Mouse (Mus musculus): Measurements from ENCODE around the gene Nyap1.

The Nyap1 gene
- long read RNA-seq, experiment 1, result 0 reads
- long read RNA-seq, experiment 2, result 0 reads

GRCm38 (mm10) chr5:137741023-137741931 lies at the start of gene Nyap1:
Gene Nyap1, minus strand, starts transcription at chr5:137741607.
- intact Hi-C loops (cut with DNase I), result loop anchor here (5.0 kb wide), 1 partner anchor 84 kb away; no protein-coding TSS in a partner anchor

DNA sequence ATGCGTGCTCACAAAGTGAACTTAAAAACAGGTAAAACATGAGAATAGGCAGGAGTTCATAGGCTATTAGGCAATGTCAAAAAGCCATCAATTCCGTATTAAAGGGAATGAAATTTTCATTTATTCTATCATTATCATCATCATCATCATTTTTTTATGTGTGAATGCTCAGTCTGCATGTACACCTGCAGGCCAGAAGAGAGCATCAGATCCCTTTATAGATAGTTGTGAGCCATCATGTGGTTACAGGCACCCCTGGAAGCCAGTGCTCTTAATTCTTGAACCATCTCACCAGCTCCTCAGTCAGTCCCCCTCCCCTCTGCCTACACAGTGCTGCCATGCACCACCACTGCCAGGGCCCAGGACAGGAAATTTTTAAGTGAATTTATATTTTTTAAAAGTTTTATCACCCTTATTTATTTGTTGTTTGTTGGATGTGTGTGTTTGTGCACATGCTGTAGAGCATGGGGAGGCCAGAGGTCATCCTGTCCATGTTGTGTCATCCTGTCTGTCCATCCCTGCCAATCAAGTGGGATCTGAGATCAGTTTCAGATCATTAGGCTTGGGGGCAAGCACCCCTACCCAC lies 47.6 kb upstream of the Nyap1 start:
- intact Hi-C loops (cut with DNase I), result no loop called here

GRCm38 (mm10) chr5:137788171-137788570 lies 46.8 kb upstream of the Nyap1 start:
- intact Hi-C loops (cut with DNase I), result no loop called here

- intact Hi-C loops (cut with DNase I), result no loop called here
Observed at GRCm38 (mm10) chr5:137787151-137787928, 45.9 kb upstream of the Nyap1 start, which contains the start of the genes Mepce and Zcwpw1. Gene Mepce, minus strand, starts transcription at chr5:137787655. Gene Zcwpw1, plus strand, starts transcription at chr5:137787798.

- intact Hi-C loops (cut with DNase I), result no loop called here
Observed at GRCm38 (mm10) chr5:137786109-137786942, 44.9 kb upstream of the Nyap1 start.

DNA sequence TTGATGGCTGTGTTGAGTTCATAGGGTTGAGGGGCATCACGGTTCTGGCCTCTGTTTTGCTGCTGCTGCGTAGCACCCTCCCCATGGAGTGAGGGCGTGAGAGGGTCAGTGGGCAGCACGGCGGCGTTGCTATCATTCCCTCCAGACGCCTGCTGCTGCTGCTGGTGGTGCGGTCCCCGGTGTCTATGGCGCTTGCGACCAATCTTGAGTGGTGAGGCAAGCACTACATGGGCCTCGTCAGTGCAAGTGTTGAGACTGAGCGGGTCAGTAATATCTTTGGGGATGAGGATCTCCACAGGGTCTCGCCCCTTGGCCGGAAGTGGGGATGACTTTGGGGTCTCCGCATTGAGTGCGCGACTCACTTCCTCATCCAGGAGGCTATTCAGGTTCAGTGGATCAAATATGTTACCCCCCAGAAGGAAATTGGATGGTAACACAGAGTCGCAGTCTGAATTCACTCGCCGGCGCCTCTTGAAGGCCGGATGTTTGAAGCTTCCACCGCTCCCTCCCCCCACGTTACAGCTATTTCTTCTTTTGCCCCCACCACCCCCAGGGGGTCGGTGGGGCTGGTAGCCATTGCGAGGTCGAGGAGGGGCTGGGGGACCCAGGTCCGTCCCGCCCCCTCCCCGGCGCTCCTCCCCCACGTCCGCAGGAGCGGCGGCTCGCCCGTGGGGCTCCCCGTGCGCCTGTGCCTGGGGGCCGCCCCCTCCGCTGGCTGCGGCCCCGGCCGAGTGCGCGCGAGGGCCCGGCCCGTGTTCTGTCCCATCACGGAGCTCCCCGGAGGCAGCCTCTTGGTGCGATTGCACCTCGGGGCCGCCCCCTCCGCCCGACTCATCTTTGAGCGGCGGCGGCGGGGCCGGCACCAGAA lies 44.0 kb upstream of the Nyap1 start:
- intact Hi-C loops (cut with DNase I), result no loop called here

DNA sequence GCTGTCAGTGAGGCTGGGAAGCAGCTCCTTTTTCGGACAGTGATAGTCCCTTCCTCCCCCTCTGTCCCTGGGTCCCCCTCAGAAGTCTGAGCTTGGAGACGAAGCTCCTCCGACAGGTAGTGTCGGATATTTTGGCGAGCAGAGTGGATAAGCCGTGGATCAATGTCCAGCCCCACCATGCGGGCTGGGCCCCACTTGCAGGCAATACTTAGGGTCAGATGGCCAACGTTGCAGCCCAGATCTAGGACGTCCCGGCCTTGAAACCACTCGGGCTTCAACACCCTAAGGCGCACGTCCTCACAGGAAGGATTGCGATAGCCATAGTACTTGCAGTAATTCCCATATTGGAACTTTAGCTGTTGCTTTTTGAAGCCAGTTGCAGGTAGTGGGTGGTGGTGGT lies 43.1 kb upstream of the Nyap1 start:
- intact Hi-C loops (cut with DNase I), result no loop called here

- intact Hi-C loops (cut with DNase I), result no loop called here
Observed at GRCm38 (mm10) chr5:137783901-137784540, 42.6 kb upstream of the Nyap1 start.

- intact Hi-C loops (cut with DNase I), result no loop called here
Observed at GRCm38 (mm10) chr5:137782776-137783522, 41.5 kb upstream of the Nyap1 start.

DNA sequence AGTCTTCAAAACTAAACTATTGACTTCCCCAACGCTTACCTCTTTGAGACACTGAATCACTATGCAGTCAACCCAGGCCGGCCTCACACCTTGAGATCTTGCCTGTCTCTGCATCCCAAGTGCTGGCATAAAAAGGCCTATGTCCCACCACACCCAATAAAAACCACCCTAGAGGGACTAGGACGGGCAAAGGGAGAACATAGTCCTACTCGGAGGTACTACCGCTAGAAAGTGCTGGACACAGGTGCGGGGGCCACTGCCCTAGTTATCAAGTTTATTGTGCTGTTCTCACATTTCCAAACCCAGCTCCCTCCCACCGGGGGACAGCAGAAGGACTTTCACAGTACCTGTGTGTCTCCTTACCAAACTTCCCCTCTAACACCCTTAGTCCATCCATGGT lies 40.3 kb upstream of the Nyap1 start:
- intact Hi-C loops (cut with DNase I), result no loop called here

GRCm38 (mm10) chr5:137779053-137779933 lies 37.9 kb upstream of the Nyap1 start:
- intact Hi-C loops (cut with DNase I), result no loop called here

DNA sequence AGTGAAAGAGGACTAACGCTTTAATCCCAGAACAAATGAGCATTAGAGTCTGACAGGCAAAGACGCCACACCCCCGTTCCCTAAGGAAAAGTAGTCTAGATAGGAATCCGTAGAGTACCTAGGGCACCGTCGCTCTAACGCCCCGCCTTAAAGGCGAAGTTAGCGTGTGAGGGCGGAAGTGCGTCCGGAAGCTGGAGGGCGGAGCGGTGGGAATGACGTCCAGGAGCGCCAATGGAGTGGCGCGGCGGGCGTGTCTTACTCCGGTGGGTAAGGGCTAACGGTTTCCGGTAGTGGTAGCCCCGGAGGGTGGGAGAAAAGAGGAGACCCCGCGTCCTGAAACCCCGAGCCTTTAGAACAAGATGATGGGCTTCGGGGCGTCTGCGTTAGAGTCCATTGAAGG lies 37.2 kb upstream of the Nyap1 start, which contains the start of gene Ppp1r35:
Gene Ppp1r35, plus strand, starts transcription at position 215 of the 400 bp plus-strand sequence.
- intact Hi-C loops (cut with DNase I), result no loop called here

- intact Hi-C loops (cut with DNase I), result no loop called here
Observed at GRCm38 (mm10) chr5:137777267-137777845, 35.9 kb upstream of the Nyap1 start.

DNA sequence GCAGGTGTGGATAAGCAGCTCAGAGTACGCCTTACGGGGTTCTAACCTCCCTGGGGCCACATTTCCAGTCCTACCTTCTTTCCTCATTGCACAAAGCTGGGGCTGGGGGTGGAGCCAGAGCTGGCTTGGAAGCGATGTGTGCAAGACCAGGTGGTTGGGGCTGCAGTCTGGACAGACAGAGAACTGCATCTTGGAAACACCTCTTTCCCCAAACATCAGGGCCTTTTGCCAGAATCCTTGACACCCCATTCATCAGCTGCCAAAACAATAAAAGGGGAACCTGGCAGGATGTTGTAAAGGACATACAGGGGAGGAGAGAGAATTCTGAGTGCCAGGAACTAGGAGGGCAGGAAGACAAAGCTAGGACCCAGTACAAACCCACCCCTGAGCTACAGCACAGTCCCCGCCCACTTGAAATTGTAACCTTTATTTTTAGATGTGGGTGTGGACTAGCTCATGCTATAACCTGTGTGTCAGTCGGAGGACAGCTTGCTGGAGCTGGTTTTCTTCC lies 35.1 kb upstream of the Nyap1 start:
- intact Hi-C loops (cut with DNase I), result no loop called here

DNA sequence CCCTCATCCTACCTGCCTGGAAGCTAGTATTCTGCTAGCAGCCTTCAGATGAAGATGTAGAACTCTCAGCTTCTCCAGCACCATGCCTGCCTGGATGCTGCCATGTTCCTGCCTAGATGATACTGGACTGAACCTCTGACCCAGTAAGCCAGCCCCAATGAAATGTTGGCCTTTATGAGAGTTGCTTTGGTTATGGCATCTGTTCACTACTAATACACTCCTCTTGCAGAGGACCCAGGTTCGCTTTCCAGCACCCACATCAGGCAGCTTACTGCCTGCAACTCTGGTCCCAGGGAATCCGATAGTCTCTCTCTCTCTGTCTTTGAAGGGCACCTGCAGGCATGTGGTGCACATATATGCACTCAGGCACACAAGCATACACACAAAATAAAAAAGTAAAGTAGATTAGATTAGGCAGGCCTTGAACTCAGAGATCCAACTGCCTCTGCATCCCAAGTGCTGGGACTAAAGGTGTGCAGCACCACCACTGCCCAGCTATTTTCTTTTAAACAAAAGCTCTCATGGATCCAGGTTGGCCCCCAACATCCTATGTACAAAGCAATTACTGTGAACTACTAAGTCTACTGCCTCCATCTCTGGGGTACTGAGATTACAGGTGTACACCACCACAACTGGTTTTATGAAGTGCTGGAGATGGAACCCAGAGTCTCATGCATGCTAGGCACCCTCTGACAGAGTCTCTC lies 34.3 kb upstream of the Nyap1 start:
- intact Hi-C loops (cut with DNase I), result no loop called here

DNA sequence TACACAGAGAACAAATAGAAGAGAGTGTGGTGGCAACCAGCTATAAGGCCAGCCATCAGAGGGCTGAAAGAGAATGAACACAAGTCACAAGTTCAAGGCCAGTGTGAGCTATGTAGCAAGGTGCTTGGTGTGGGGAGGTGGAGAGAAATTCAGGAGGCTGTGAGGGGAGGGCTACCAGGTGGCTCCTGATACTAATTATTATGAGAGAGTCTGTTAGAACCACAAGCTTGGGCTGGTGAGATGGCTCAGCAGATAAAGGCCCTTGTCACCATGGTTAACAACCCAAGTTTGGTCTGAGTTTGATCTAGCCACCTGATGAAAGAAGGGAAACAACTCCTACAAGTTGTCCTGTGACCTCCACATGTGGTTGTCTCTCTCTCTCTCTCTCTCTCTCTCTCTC lies 31.3 kb upstream of the Nyap1 start:
- intact Hi-C loops (cut with DNase I), result no loop called here

Data from adrenal gland (tissue).